Mouse (Mus musculus): Measurements from ENCODE around the gene Tmem63a. TPM values are rescaled to one million over a fixed set of nuclear protein-coding genes. Genes with fewer than 3 reads are reported as not detected.
A peak's percentile ranks its signal among the peaks of the same experiment; 100 is the strongest.

Gene Tmem63a
- polyA plus RNA-seq, 2 experiments: 18.2 to 47.9 TPM

DNA sequence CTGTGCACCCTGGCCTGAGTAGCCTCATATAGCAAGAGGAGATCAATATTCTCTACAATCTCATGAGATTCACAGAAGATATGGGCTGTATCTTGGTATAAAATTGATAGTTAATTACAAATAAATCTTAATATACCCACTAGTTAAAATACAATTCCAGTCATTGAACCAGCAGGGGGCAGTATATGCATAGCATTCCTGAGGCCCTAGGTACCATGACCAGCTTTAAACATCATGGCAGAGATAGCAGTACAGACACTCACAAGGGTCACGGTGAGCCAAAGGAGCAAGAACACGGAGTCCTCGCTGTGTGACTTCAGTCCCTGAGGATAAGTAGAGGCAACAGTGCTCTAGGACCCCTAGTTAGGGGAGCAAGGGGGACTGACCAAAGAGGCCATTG lies 50.0 kb downstream of the Tmem63a start:
- H3K4me2 ChIP-seq (replicated peaks; ENCODE audit: low read depth, low read length, severe bottlenecking): no peak overlapping the region
- DNase-seq (ENCODE audit: low spot score) (peak; percentile 84), ATAC-seq (ENCODE audit: low FRiP score, low read depth) (no peak)
- no peak overlapping the region for H3K27ac ChIP-seq (replicated peaks; ENCODE audit: low read depth, low read length)
- no peaks in the 10 kb centered on the region for H3K36me3 ChIP-seq (ENCODE audit: control insufficient read depth, insufficient read depth, low read length)
- H3K9ac ChIP-seq (ENCODE audit: low read depth, low read length, severe bottlenecking): no peak overlapping the region
- no peaks in the 10 kb centered on the region for H3K27me3 ChIP-seq (ENCODE audit: control insufficient read depth, insufficient read depth, low read length)
- TF ChIP-seq POLR2A (IDR thresholded peaks at IDR 0.05; ENCODE audit: borderline replicate concordance, extremely low read depth, insufficient read depth, insufficient read length): no peak
- 58% methylated on average over 3 of the region's 3 CpGs for WGBS
- no peak overlapping the region for H3K4me3 ChIP-seq (replicated peaks; ENCODE audit: low read length)
- no peaks in the 10 kb centered on the region for H3K9me3 ChIP-seq (ENCODE audit: control insufficient read depth, low read length)
- H3K4me1 ChIP-seq (ENCODE audit: control insufficient read depth, insufficient read depth, low read length): no peaks in the 10 kb centered on the region

DNA sequence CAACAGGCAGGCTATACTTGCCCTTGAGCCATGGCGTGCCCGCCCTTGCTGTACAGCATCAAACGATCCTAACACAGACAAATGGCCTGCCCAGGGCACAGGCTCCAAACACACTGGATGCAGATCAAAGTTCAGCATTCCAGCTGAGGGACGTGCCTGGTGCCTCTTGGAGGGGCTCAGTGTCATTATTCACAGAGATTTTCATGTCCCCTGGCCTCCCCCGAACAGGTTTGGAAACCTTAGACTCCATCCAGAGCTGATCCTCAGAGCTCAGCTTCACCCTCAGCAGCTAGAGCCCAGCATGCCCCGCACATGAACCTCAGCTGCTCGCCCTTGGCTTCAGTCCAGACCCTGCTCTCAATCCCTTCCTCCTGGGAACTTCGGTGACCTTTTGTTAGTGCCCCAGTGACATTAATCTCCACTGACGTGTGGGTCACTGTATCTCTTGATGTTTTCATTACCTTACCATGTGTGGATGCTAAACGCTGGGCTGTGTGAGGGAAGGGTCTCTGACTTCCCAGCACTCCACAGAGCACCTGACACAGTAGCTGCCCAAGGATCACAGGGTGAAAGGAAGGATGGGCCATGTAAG lies 58.5 kb downstream of the Tmem63a start:
- H3K9me3 ChIP-seq (ENCODE audit: control insufficient read depth, low read length): no peaks in the 10 kb centered on the region
- H3K4me2 ChIP-seq (replicated peaks; ENCODE audit: low read depth, low read length, severe bottlenecking): no peak overlapping the region
- no peaks in the 10 kb centered on the region for H3K27me3 ChIP-seq (ENCODE audit: control insufficient read depth, insufficient read depth, low read length)
- no peak overlapping the region for H3K27ac ChIP-seq (replicated peaks; ENCODE audit: low read depth, low read length)
- TF ChIP-seq POLR2A (IDR thresholded peaks at IDR 0.05; ENCODE audit: borderline replicate concordance, extremely low read depth, insufficient read depth, insufficient read length): no peak
- no peak overlapping the region for H3K4me3 ChIP-seq (replicated peaks; ENCODE audit: low read length)
- H3K4me1 ChIP-seq (ENCODE audit: control insufficient read depth, insufficient read depth, low read length): no peaks in the 10 kb centered on the region
- ATAC-seq (ENCODE audit: low FRiP score, low read depth) (peak; percentile 80), DNase-seq (ENCODE audit: low spot score) (peak; percentile 22)
- no peaks in the 10 kb centered on the region for H3K36me3 ChIP-seq (ENCODE audit: control insufficient read depth, insufficient read depth, low read length)
- WGBS: 7% methylated on average over 10 of the region's 10 CpGs
- H3K9ac ChIP-seq (ENCODE audit: low read depth, low read length, severe bottlenecking): no peak overlapping the region

DNA sequence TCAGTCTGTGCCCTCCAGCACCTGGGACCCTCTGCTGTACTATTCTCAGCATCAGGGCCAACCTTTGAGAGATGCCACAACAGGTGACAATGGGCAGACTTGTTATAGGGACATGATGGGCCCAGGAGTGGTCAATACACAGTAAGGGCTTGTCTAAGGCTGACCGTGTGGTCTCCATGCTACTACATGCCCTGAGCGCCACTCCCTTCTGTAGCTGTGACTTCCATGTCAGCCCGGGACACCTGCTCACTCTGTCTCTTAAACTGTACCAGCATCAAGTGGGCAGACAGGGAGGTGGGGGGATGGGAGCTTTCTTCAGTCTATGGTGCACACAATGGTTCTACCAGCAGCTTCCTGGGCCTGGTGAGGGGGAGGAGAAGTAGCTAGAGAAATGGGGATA lies 59.1 kb downstream of the Tmem63a start:
- DNase-seq (ENCODE audit: low spot score) (no peak), ATAC-seq (ENCODE audit: low FRiP score, low read depth) (no peak)
- WGBS: 86% methylated on average over 3 of the region's 3 CpGs
- H3K9me3 ChIP-seq (ENCODE audit: control insufficient read depth, low read length): no peaks in the 10 kb centered on the region
- H3K27ac ChIP-seq (replicated peaks; ENCODE audit: low read depth, low read length): no peak overlapping the region
- no peaks in the 10 kb centered on the region for H3K27me3 ChIP-seq (ENCODE audit: control insufficient read depth, insufficient read depth, low read length)
- no peak overlapping the region for H3K9ac ChIP-seq (ENCODE audit: low read depth, low read length, severe bottlenecking)
- no peak overlapping the region for H3K4me2 ChIP-seq (replicated peaks; ENCODE audit: low read depth, low read length, severe bottlenecking)
- H3K4me1 ChIP-seq (ENCODE audit: control insufficient read depth, insufficient read depth, low read length): no peaks in the 10 kb centered on the region
- no peak for TF ChIP-seq POLR2A (IDR thresholded peaks at IDR 0.05; ENCODE audit: borderline replicate concordance, extremely low read depth, insufficient read depth, insufficient read length)
- no peaks in the 10 kb centered on the region for H3K36me3 ChIP-seq (ENCODE audit: control insufficient read depth, insufficient read depth, low read length)
- H3K4me3 ChIP-seq (replicated peaks; ENCODE audit: low read length): no peak overlapping the region

DNA sequence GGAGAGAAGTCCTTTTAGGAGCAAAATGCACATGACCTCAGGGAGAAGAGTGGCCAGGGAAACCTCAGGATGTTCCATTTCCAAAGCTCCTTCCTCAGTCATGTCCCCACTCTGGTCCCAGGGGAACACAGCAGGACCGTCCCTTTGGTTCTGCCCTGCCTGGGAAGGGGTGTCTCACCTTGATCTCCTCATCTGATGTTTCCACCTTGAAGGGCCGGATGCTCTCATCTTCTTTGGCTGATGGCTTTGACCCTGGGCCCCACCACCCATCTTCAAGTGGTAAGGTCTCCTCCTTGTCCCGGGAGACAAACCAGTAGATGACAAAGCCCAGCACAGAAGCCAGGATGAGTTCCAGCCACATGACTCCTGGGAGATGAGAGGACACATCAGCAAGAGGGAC lies 59.5 kb downstream of the Tmem63a start:
- DNase-seq (ENCODE audit: low spot score): no peak
- H3K27ac ChIP-seq (replicated peaks; ENCODE audit: low read depth, low read length): no peak overlapping the region
- no peak for TF ChIP-seq POLR2A (IDR thresholded peaks at IDR 0.05; ENCODE audit: borderline replicate concordance, extremely low read depth, insufficient read depth, insufficient read length)
- H3K36me3 ChIP-seq (ENCODE audit: control insufficient read depth, insufficient read depth, low read length): no peaks in the 10 kb centered on the region
- no peaks in the 10 kb centered on the region for H3K9me3 ChIP-seq (ENCODE audit: control insufficient read depth, low read length)
- H3K4me1 ChIP-seq (ENCODE audit: control insufficient read depth, insufficient read depth, low read length): no peaks in the 10 kb centered on the region
- H3K4me2 ChIP-seq (replicated peaks; ENCODE audit: low read depth, low read length, severe bottlenecking): no peak overlapping the region
- no peak for ATAC-seq (ENCODE audit: low FRiP score, low read depth)
- 87% methylated on average over 3 of the region's 3 CpGs for WGBS
- H3K9ac ChIP-seq (ENCODE audit: low read depth, low read length, severe bottlenecking): no peak overlapping the region
- no peak overlapping the region for H3K4me3 ChIP-seq (replicated peaks; ENCODE audit: low read length)
- no peaks in the 10 kb centered on the region for H3K27me3 ChIP-seq (ENCODE audit: control insufficient read depth, insufficient read depth, low read length)

DNA sequence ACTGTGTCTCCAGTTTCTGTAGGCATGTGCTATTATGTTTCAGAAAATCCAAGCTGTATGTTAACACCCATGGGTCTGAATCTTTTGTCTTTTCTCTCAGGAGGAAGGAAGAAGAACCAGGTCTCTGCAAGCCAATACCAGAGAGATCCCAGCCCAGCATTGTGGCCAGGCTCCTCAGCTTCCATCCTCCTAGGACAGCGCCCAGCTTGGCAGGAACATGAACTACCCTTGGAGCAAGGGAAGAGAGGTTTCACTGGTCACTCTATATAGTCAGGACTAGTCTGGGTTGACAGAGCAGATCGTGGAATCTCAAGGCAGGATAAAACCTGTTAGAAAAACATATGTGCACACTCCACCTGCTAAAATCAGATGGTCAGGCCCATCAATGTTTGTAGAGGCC lies 61.6 kb downstream of the Tmem63a start:
- WGBS: 67% methylated on average over 2 of the region's 2 CpGs
- no peak overlapping the region for H3K4me3 ChIP-seq (replicated peaks; ENCODE audit: low read length)

DNA sequence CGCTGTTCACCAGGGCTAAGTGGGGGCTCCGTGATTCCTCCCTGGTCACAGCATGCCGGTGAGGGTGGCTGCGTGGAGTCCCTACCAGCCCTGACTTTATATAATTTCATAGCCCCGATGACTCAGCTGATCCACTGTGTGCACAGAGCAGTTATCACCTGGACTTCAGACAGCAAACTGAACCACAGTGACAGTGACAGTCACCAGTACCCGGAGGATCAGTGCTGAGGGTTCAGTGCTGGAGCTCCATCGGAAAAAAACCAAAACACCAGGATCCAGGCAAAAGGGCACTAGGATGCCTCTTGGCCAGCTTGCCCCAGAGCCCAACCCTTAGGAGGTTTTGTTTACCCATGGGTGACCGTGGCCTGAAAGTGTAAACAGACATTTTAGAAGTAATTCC lies 63.2 kb downstream of the Tmem63a start:
- Histone ChIP-seq H3K36me3 (ENCODE audit: control insufficient read depth, insufficient read depth, low read length) (no peaks in the 10 kb centered on the region), H3K4me1 (ENCODE audit: control insufficient read depth, insufficient read depth, low read length) (no peaks in the 10 kb centered on the region), H3K4me2 (replicated peaks; ENCODE audit: low read depth, low read length, severe bottlenecking) (no peak overlapping the region), H3K4me3 (replicated peaks; ENCODE audit: low read length) (no peak overlapping the region), H3K27me3 (ENCODE audit: control insufficient read depth, insufficient read depth, low read length) (no peaks in the 10 kb centered on the region), H3K27ac (replicated peaks; ENCODE audit: low read depth, low read length) (no peak overlapping the region), H3K9ac (ENCODE audit: low read depth, low read length, severe bottlenecking) (no peak overlapping the region), H3K9me3 (ENCODE audit: control insufficient read depth, low read length) (no peaks in the 10 kb centered on the region)
- TF ChIP-seq POLR2A (IDR thresholded peaks at IDR 0.05; ENCODE audit: borderline replicate concordance, extremely low read depth, insufficient read depth, insufficient read length): no peak
- no peak for ATAC-seq (ENCODE audit: low FRiP score, low read depth)
- 77% methylated on average over 8 of the region's 8 CpGs for WGBS
- no peak for DNase-seq (ENCODE audit: low spot score)

More for the DNA sequence above, 61.6 kb downstream of the Tmem63a start:
- H3K36me3 ChIP-seq (ENCODE audit: control insufficient read depth, insufficient read depth, low read length): no peaks in the 10 kb centered on the region
- TF ChIP-seq POLR2A (IDR thresholded peaks at IDR 0.05; ENCODE audit: borderline replicate concordance, extremely low read depth, insufficient read depth, insufficient read length): no peak
- no peaks in the 10 kb centered on the region for H3K9me3 ChIP-seq (ENCODE audit: control insufficient read depth, low read length)
- no peaks in the 10 kb centered on the region for H3K4me1 ChIP-seq (ENCODE audit: control insufficient read depth, insufficient read depth, low read length)
- H3K27ac ChIP-seq (replicated peaks; ENCODE audit: low read depth, low read length): no peak overlapping the region
- ATAC-seq (ENCODE audit: low FRiP score, low read depth) (no peak), DNase-seq (ENCODE audit: low spot score) (no peak)
- no peak overlapping the region for H3K9ac ChIP-seq (ENCODE audit: low read depth, low read length, severe bottlenecking)
- no peaks in the 10 kb centered on the region for H3K27me3 ChIP-seq (ENCODE audit: control insufficient read depth, insufficient read depth, low read length)
- H3K4me2 ChIP-seq (replicated peaks; ENCODE audit: low read depth, low read length, severe bottlenecking): no peak overlapping the region

Data from limb, embryonic 14.5 days (tissue).